Mouse (Mus musculus) small intestine, adult 2 months (tissue): Measurements from ENCODE around the gene Mettl15. TPM values are rescaled to one million over a fixed set of nuclear protein-coding genes. Genes with fewer than 3 reads are reported as not detected.

Experiments used
- H3K27ac ChIP-seq: fragments of 200-500 bp; 2 replicates; pipeline ENCODE4 v1.5.1; 2012; ENCODE audit warnings: low read depth, low read length, control low read depth, inconsistent platforms; ENCODE audit not compliant: insufficient read depth
- H3K27me3 ChIP-seq: fragments of 200-500 bp; 2 replicates; pipeline ENCODE4 v1.6.1; 2012; ENCODE audit warnings: mild to moderate bottlenecking, moderate library complexity, low read length, inconsistent platforms; ENCODE audit not compliant: control insufficient read depth, insufficient read depth
- H3K36me3 ChIP-seq: fragments of 200-500 bp; 2 replicates; pipeline ENCODE4 v1.6.1; 2012; ENCODE audit warnings: mild to moderate bottlenecking, low read length, control low read depth, inconsistent platforms; ENCODE audit not compliant: control insufficient read depth, insufficient read depth
- H3K4me1 ChIP-seq: fragments of 200-500 bp; 2 replicates; pipeline ENCODE4 v1.6.1; 2012; ENCODE audit warnings: low read length, inconsistent platforms, mixed read lengths; ENCODE audit not compliant: control insufficient read depth, insufficient read depth, insufficient read length
- H3K4me3 ChIP-seq: fragments of 200-500 bp; 2 replicates; pipeline ENCODE4 v1.5.1; 2012; ENCODE audit warnings: low read depth, mild to moderate bottlenecking, control low read depth, inconsistent platforms, low read length, moderate library complexity
- CTCF ChIP-seq: fragments of 200-500 bp; IDR thresholded peaks from 2 replicates; pipeline ENCODE4 v1.5.1; 2012; ENCODE audit warnings: low read depth, mild to moderate bottlenecking, control low read depth, inconsistent platforms, low read length, moderate library complexity, mixed read lengths; ENCODE audit not compliant: insufficient replicate concordance, insufficient read length; ENCODE audit errors: extremely low read depth
- POLR2A ChIP-seq: fragments of 200-500 bp; IDR thresholded peaks from 2 replicates; pipeline ENCODE4 v1.6.1; 2012; ENCODE audit warnings: low read depth, mild to moderate bottlenecking, control low read depth, inconsistent platforms, low read length, moderate library complexity
- WGBS: fragments of 180-500 bp; shearing (Covaris S2); methylation state at CpG from one replicate; pipeline ENCODE4 v1.1.7; 2018; 5-methylcytosine and 5-hydroxymethylcytosine counted together
- polyA plus RNA-seq: library from polyadenylated mRNA; depleted of rRNA; stranded (reverse); fragments of >200 nt; gene quantifications from 2 replicates; pipeline ENCODE4 v1.2.3, GENCODE M21; 2012

Gene Mettl15
- polyA plus RNA-seq, 1 experiment, result 0.62 TPM

GRCm38 (mm10) chr2:109158509-109158908 is 122.0 kb downstream of the Mettl15 start:
- TF ChIP-seq CTCF (no peak), POLR2A (no peak)
- Histone ChIP-seq H3K27me3 (no peaks in the 10 kb centered on the region), H3K27ac (no peak overlapping the region), H3K4me1 (no peaks in the 10 kb centered on the region), H3K4me3 (no peak overlapping the region), H3K36me3 (no peaks in the 10 kb centered on the region)
- WGBS, result 50% methylated on average over 1 of the region's 1 CpGs

GRCm38 (mm10) chr2:109156131-109156530 is 124.4 kb downstream of the Mettl15 start:
- Histone ChIP-seq H3K4me3 (no peak overlapping the region), H3K4me1 (no peaks in the 10 kb centered on the region), H3K27me3 (no peaks in the 10 kb centered on the region), H3K27ac (no peak overlapping the region), H3K36me3 (no peaks in the 10 kb centered on the region)
- no peak for TF ChIP-seq CTCF
- TF ChIP-seq POLR2A, result no peak
- 61% methylated on average over 1 of the region's 1 CpGs for WGBS

- no peaks in the 10 kb centered on the region for H3K4me1 ChIP-seq
- WGBS, result 62% methylated on average over 6 of the region's 6 CpGs
- H3K27me3 ChIP-seq, result no peaks in the 10 kb centered on the region
- no peaks in the 10 kb centered on the region for H3K36me3 ChIP-seq
- no peak overlapping the region for H3K27ac ChIP-seq
- TF ChIP-seq CTCF, result no peak
- TF ChIP-seq POLR2A, result no peak
- H3K4me3 ChIP-seq, result no peak overlapping the region
These were observed 127.0 kb downstream of the Mettl15 start for GRCm38 (mm10) chr2:109153402-109154050.

GRCm38 (mm10) chr2:109147292-109147691 is 133.3 kb downstream of the Mettl15 start:
- no peaks in the 10 kb centered on the region for H3K4me1 ChIP-seq
- H3K4me3 ChIP-seq, result no peak overlapping the region
- no peak overlapping the region for H3K27ac ChIP-seq
- TF ChIP-seq POLR2A (no peak), CTCF (no peak)
- no peaks in the 10 kb centered on the region for H3K36me3 ChIP-seq
- H3K27me3 ChIP-seq, result no peaks in the 10 kb centered on the region

- no peak for TF ChIP-seq POLR2A
- TF ChIP-seq CTCF, result no peak
- Histone ChIP-seq H3K36me3 (no peaks in the 10 kb centered on the region), H3K4me1 (no peaks in the 10 kb centered on the region), H3K27me3 (no peaks in the 10 kb centered on the region), H3K27ac (no peak overlapping the region), H3K4me3 (no peak overlapping the region)
- 74% methylated on average over 2 of the region's 2 CpGs for WGBS
These were observed 136.1 kb downstream of the Mettl15 start for GRCm38 (mm10) chr2:109144410-109144809.

GRCm38 (mm10) chr2:109140330-109140729 is 140.2 kb downstream of the Mettl15 start:
- no peaks in the 10 kb centered on the region for H3K27me3 ChIP-seq
- no peaks in the 10 kb centered on the region for H3K4me1 ChIP-seq
- 65% methylated on average over 1 of the region's 1 CpGs for WGBS
- no peaks in the 10 kb centered on the region for H3K36me3 ChIP-seq
- TF ChIP-seq CTCF, result no peak
- no peak for TF ChIP-seq POLR2A
- H3K27ac ChIP-seq, result no peak overlapping the region
- no peak overlapping the region for H3K4me3 ChIP-seq

- H3K27me3 ChIP-seq, result no peaks in the 10 kb centered on the region
- WGBS, result 83% methylated on average over 6 of the region's 6 CpGs
- H3K4me3 ChIP-seq, result no peak overlapping the region
- H3K36me3 ChIP-seq, result no peaks in the 10 kb centered on the region
- H3K27ac ChIP-seq, result no peak overlapping the region
- TF ChIP-seq CTCF (no peak), POLR2A (no peak)
- H3K4me1 ChIP-seq, result no peaks in the 10 kb centered on the region
These were observed 143.3 kb downstream of the Mettl15 start for GRCm38 (mm10) chr2:109137276-109137675.
